Mouse (Mus musculus) hindbrain, embryonic 15.5 days (tissue): ENCODE measurements around the gene Tssk6. TPM values are rescaled to one million over a fixed set of nuclear protein-coding genes. Genes with fewer than 3 reads are reported as not detected.
"Not testable (repeated sequence)": the region's sequence is repeated elsewhere in the genome, so short reads cannot be mapped to it uniquely, and the experiment has no call there.

Experiments used
- ATAC-seq: fragments of 200-750 bp; cut with Nextera tagmentation; 2 replicates; pipeline ENCODE4 v1.8.0; 2017; ENCODE audit warnings: low read depth, moderate number of reproducible peaks, moderate TSS enrichment; ENCODE audit not compliant: low FRiP score
- H3K27ac ChIP-seq: fragments of 300-500 bp; sonication (generic); replicated peaks from 2 replicates; pipeline ENCODE4 v1.5.1; 2015; ENCODE audit warnings: mild to moderate bottlenecking, inconsistent platforms
- H3K27me3 ChIP-seq: fragments of 300-500 bp; sonication (generic); 2 replicates; pipeline ENCODE4 v1.6.1; 2015; ENCODE audit warnings: control low read depth, inconsistent platforms
- H3K36me3 ChIP-seq: fragments of 300-500 bp; sonication (generic); 2 replicates; pipeline ENCODE4 v1.6.1; 2015; ENCODE audit warnings: control low read depth, inconsistent platforms
- H3K4me1 ChIP-seq: fragments of 300-500 bp; sonication (generic); replicated peaks from 2 replicates; pipeline ENCODE4 v1.6.1; 2015; ENCODE audit warnings: control low read depth, inconsistent platforms
- H3K4me2 ChIP-seq: fragments of 300-500 bp; sonication (generic); 2 replicates; pipeline ENCODE4 v1.6.1; 2015; ENCODE audit warnings: moderate library complexity, mild to moderate bottlenecking, inconsistent platforms
- H3K4me3 ChIP-seq: fragments of 300-500 bp; sonication (generic); 2 replicates; pipeline ENCODE4 v1.5.1; 2015; ENCODE audit warnings: mild to moderate bottlenecking, inconsistent platforms
- H3K9ac ChIP-seq: fragments of 300-500 bp; sonication (generic); 2 replicates; pipeline ENCODE4 v1.6.1; 2015; ENCODE audit warnings: inconsistent platforms
- H3K9me3 ChIP-seq: fragments of 300-500 bp; sonication (generic); 2 replicates; pipeline ENCODE4 v1.6.1; 2016; ENCODE audit warnings: control low read depth, inconsistent platforms
- WGBS: fragments of 180-500 bp; shearing (Covaris S2); methylation state at CpG from one replicate; pipeline ENCODE4 v1.1.7; 2015; 5-methylcytosine and 5-hydroxymethylcytosine counted together
- polyA plus RNA-seq: library from polyadenylated mRNA; unstranded; fragments of >200 nt; fragmentation: Nextera tagmentation; extraction: Ambion mirVana; gene quantifications from 2 replicates; pipeline ENCODE4 v1.2.1, GENCODE M21; 2015

The Tssk6 gene
- polyA plus RNA-seq, 1 experiment from 2014 or later, result 4.3 TPM

- no peaks in the 10 kb centered on the region for H3K9me3 ChIP-seq
- H3K27ac ChIP-seq, result no peak overlapping the region
- no peaks in the 10 kb centered on the region for H3K4me1 ChIP-seq
- H3K4me3 ChIP-seq, result no peak overlapping the region
- no peak overlapping the region for H3K4me2 ChIP-seq
- H3K36me3 ChIP-seq, result no peaks in the 10 kb centered on the region
- no peak for ATAC-seq
- H3K9ac ChIP-seq, result no peak overlapping the region
- no peaks in the 10 kb centered on the region for H3K27me3 ChIP-seq
Measured at GRCm38 (mm10) chr8:69926901-69927300, 24.9 kb downstream of the Tssk6 start.

- Histone ChIP-seq H3K9me3 (no peaks in the 10 kb centered on the region), H3K27ac (no peak overlapping the region), H3K4me3 (no peak overlapping the region), H3K27me3 (no peaks in the 10 kb centered on the region), H3K9ac (no peak overlapping the region), H3K4me1 (peaks cover 3% of the 10 kb centered on the region; the same call in 1 of the 2 replicates), H3K36me3 (0 out of 2 replicates have a peak, but pooled peaks cover 2% of the 10 kb centered on the region), H3K4me2 (no peak overlapping the region)
- 87% methylated on average over 2 of the region's 2 CpGs for WGBS
- ATAC-seq, result no peak
Measured at GRCm38 (mm10) chr8:69933811-69934210, 31.8 kb downstream of the Tssk6 start.

- H3K36me3 ChIP-seq, result 0 out of 2 replicates have a peak, but pooled peaks cover 2% of the 10 kb centered on the region
- H3K9me3 ChIP-seq, result no peaks in the 10 kb centered on the region
- H3K4me1 ChIP-seq, result peaks cover 3% of the 10 kb centered on the region; the same call in 1 of the 2 replicates
- H3K4me2 ChIP-seq, result no peak overlapping the region
- no peaks in the 10 kb centered on the region for H3K27me3 ChIP-seq
- H3K27ac ChIP-seq, result no peak overlapping the region
- no peak for ATAC-seq
- no peak overlapping the region for H3K9ac ChIP-seq
- 92% methylated on average over 5 of the region's 5 CpGs for WGBS
- H3K4me3 ChIP-seq, result no peak overlapping the region
Measured at GRCm38 (mm10) chr8:69934582-69934981, 32.6 kb downstream of the Tssk6 start.

- Histone ChIP-seq H3K9me3 (no peaks in the 10 kb centered on the region), H3K4me2 (no peak overlapping the region), H3K36me3 (0 out of 2 replicates have a peak, but pooled peaks cover 2% of the 10 kb centered on the region), H3K9ac (no peak overlapping the region), H3K4me3 (no peak overlapping the region), H3K27ac (no peak overlapping the region), H3K27me3 (no peaks in the 10 kb centered on the region), H3K4me1 (peaks cover 3% of the 10 kb centered on the region; the same call in 1 of the 2 replicates)
- ATAC-seq, result no peak
- WGBS, result 90% methylated on average over 3 of the region's 3 CpGs
Measured at GRCm38 (mm10) chr8:69935431-69935830, 33.4 kb downstream of the Tssk6 start.

DNA sequence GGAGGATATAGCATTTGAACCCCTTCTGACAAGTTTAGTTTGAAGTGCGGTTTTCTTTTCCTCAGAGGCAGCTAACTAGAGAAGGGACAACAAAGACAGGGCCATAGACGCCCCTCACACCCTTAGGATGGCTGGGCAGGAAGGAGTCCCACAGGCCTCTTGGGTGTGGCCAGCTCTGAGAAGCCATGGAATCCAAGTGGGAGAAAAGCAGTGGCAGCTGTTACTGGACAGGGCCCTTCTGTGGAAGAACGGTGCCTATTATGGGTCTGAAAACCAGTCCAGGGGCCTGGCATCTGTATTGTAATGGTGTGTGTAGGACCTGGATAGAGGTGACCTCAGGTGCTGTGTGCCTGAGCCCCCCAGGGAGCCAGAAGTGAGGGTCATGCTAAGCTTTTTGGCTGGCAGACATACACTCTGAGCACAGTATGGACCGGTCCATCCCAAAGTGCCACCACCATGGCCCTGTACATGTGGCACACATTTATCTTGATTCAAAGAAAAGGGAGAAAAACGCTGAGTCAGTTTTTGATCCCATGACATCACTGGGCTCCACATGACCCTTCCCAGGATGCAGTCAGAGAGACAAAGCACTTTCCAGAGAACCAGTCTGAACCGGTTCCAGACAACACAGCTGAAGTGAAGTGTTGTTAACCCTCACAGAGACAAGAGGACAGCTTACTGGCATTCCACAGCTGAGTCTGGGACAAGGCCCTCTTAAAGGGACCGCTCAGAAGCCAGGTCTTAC, 34.2 kb downstream of the Tssk6 start:
- peak; percentile 68 for ATAC-seq
- no peak overlapping the region for H3K4me3 ChIP-seq
- no peaks in the 10 kb centered on the region for H3K9me3 ChIP-seq
- H3K27ac ChIP-seq, result peak overlapping the region; percentile 26; the same call in 1 of the 2 replicates
- no peaks in the 10 kb centered on the region for H3K27me3 ChIP-seq
- no peak overlapping the region for H3K4me2 ChIP-seq
- H3K9ac ChIP-seq, result no peak overlapping the region
- 0 out of 2 replicates have a peak, but pooled peaks cover 2% of the 10 kb centered on the region for H3K36me3 ChIP-seq
- WGBS, result 67% methylated on average over 7 of the region's 7 CpGs
- peaks cover 3% of the 10 kb centered on the region; the same call in 1 of the 2 replicates for H3K4me1 ChIP-seq

DNA sequence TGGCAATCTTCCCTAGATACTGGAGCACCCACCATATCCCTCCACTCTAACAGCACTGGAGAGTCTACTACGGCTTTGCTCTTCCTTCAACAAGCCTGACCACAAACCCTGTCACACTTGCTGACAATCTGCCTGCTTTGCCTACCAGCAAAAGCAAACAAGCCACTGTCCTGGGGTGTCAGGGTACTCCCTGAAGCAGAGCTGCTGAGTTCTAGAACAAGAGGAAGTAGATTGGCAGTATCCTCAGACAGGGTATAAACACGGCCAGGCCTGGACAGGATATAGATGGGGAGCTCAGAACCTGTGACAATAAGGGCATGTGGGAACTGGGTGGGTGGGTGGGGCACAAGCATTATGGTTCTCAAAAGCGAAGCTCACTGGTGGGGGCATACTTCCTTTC, 35.5 kb downstream of the Tssk6 start:
- Histone ChIP-seq H3K9me3 (no peaks in the 10 kb centered on the region), H3K4me2 (no peak overlapping the region), H3K27me3 (no peaks in the 10 kb centered on the region), H3K4me1 (peaks cover 3% of the 10 kb centered on the region; the same call in 1 of the 2 replicates), H3K4me3 (no peak overlapping the region), H3K27ac (no peak overlapping the region), H3K36me3 (0 out of 2 replicates have a peak, but pooled peaks cover 2% of the 10 kb centered on the region), H3K9ac (no peak overlapping the region)
- ATAC-seq, result no peak
- 95% methylated on average over 3 of the region's 3 CpGs for WGBS

DNA sequence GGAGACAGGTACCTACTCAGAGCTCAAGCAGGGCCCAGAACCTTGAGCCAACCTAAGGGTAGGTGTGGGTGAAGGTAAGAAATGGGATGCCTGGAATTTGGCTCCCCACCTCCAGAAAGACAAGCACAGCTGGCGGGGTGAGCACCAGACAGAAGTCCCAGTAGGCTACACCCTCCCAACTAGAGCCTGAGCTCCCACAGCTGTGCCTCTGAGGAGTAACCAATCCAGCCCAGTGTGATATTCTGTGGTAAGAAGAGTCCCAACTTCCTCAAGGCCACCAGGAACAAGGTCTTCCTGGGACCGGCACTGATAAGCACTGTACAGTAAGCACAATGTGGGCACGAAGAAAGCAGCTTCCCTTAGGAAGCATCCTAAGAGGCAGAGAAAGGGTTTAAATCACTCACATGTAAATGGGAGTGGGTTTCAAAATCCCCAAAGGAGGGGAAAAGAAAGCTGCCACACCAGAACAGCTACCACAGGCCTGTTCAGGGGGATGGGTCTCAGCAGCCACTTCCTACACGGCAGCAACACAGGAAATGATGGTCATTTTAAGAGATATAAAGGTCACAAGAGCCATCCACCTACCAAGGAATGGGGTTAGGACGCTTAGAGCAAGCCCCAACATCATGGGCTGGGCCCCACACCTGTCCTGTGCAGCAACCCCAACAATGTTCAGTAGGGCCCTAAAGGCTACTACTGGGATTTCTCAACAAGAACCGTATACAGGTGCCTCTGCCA, 36.4 kb downstream of the Tssk6 start:
- no peaks in the 10 kb centered on the region for H3K27me3 ChIP-seq
- ATAC-seq, result no peak
- no peaks in the 10 kb centered on the region for H3K9me3 ChIP-seq
- no peak overlapping the region for H3K4me3 ChIP-seq
- WGBS, result 92% methylated on average over 6 of the region's 6 CpGs
- no peak overlapping the region for H3K9ac ChIP-seq
- H3K4me2 ChIP-seq, result no peak overlapping the region
- peaks cover 3% of the 10 kb centered on the region; the same call in 1 of the 2 replicates for H3K4me1 ChIP-seq
- H3K36me3 ChIP-seq, result no peaks in the 10 kb centered on the region
- H3K27ac ChIP-seq, result no peak overlapping the region

GRCm38 (mm10) chr8:69939633-69940032, 37.6 kb downstream of the Tssk6 start:
- Histone ChIP-seq H3K36me3 (no peaks in the 10 kb centered on the region), H3K4me1 (peaks cover 3% of the 10 kb centered on the region; the same call in 1 of the 2 replicates), H3K4me2 (no peak overlapping the region), H3K27me3 (no peaks in the 10 kb centered on the region), H3K27ac (no peak overlapping the region), H3K4me3 (no peak overlapping the region), H3K9ac (no peak overlapping the region), H3K9me3 (no peaks in the 10 kb centered on the region)
- no peak for ATAC-seq
- WGBS, result 65% methylated on average over 3 of the region's 3 CpGs

DNA sequence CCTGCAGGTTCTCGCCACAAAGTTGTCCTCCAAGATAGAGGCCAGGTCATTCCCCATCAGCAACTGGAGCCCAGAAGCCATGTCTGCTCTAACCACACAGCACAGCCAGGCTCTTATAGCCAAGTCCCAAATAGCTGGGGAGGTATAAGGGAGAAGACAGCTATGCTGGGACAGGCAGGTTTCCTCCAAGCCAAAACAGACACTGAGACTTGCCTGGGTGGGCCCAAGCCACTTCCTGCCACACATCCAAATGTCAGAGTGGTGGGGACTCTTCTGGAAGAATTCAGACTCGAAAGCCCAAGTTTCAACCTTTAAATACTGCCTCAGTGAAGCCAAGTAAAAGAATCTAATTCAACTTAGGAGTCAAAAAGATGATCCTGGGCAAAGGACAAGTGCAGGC, 38.4 kb downstream of the Tssk6 start:
- Histone ChIP-seq H3K9ac (no peak overlapping the region), H3K27ac (no peak overlapping the region), H3K36me3 (no peaks in the 10 kb centered on the region), H3K4me1 (peaks cover 3% of the 10 kb centered on the region; the same call in 1 of the 2 replicates), H3K4me2 (no peak overlapping the region), H3K4me3 (no peak overlapping the region), H3K27me3 (no peaks in the 10 kb centered on the region), H3K9me3 (no peaks in the 10 kb centered on the region)
- WGBS, result 92% methylated on average over 2 of the region's 2 CpGs
- ATAC-seq, result no peak

DNA sequence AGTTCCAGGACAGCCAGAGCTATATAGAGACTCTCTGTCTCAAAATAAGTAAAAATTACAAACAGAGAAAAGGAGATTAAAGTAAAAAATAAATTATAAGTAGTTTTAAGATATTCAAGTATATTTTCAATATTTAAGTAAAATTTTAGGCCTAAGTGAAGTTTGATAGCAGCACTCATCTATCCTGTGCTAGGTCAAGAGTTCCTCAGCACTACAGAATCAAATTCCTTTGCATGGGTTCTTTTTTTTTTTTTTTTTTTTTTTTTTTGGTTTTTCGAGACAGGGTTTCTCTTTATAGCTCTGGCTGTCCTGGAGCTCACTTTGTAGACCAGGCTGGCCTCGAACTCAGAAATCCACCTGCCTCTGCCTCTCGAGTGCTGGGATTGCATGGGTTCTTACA, 40.5 kb downstream of the Tssk6 start:
- WGBS, result 85% methylated on average over 3 of the region's 3 CpGs
- not testable (repeated sequence) for H3K4me2 ChIP-seq, H3K4me3 ChIP-seq, H3K9ac ChIP-seq, H3K36me3 ChIP-seq, H3K4me1 ChIP-seq, H3K9me3 ChIP-seq, H3K27ac ChIP-seq, ATAC-seq, H3K27me3 ChIP-seq

GRCm38 (mm10) chr8:69950300-69950699, 48.3 kb downstream of the Tssk6 start:
- Histone ChIP-seq H3K9ac (no peak overlapping the region), H3K27ac (no peak overlapping the region), H3K4me2 (no peak overlapping the region), H3K27me3 (no peaks in the 10 kb centered on the region), H3K4me1 (no peaks in the 10 kb centered on the region; the same call in 1 of the 2 replicates), H3K4me3 (no peak overlapping the region), H3K36me3 (no peaks in the 10 kb centered on the region), H3K9me3 (no peaks in the 10 kb centered on the region)
- 98% methylated on average over 2 of the region's 2 CpGs for WGBS
- no peak for ATAC-seq
